Mouse (Mus musculus): ENCODE data around the gene Drosha. TPM values are rescaled to one million over a fixed set of nuclear protein-coding genes. Genes with fewer than 3 reads are reported as not detected.
"Not testable (repeated sequence)": the region's sequence is repeated elsewhere in the genome, so short reads cannot be mapped to it uniquely, and the experiment has no call there.

The Drosha gene
- polyA plus RNA-seq, 1 experiment from 2014 or later = 23.5 TPM

DNA sequence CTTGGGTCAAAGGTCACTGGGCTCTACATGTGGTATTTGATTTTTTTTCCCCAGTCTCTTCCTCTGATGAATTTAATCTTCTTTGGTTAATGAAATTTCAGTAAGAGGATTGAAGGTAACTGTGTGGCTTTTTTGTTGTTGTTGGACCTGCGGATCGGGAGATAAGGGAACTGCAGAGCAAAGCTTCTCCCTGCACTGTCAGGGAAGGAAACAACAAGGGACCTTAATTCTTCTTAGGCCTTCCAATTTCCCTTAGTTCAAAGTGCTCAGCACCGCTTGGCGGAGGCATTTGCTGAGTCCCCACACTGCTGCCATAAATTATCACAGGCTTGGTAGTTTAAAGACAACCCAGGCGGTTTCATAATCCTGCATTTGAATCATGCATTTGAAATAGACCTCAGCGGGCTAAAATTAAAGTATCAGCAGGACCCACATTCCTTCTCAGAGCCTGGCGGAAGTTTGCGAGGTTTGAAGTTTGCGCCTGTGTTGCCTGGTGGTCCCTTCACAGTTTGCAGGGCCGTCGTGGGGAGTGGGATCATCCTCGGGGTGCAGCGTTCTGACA is 28.6 kb upstream of the Drosha start:
- 38% methylated on average over 13 of the region's 13 CpGs for WGBS
- H3K9me3 ChIP-seq (ENCODE audit: control insufficient read depth, low read length) = no peaks in the 10 kb centered on the region
- H3K4me1 ChIP-seq (ENCODE audit: control insufficient read depth in 2 of 2, insufficient read depth in 2 of 2, low read length in 2 of 2) = peaks cover 2 to 5% of the 10 kb centered on the region in 2 experiments; a peak in 2 of 4 replicates
- H3K4me3 ChIP-seq (ENCODE audit: control insufficient read depth in 1 of 2, insufficient read depth in 1 of 2, low read depth in 1 of 2, low read length in 2 of 2) = no peak overlapping the region
- no peak for ATAC-seq (ENCODE audit: insufficient number of reproducible peaks, insufficient read depth, low FRiP score, low read depth)
- H3K27me3 ChIP-seq (ENCODE audit: control insufficient read depth, insufficient read depth, low read length) = no peaks in the 10 kb centered on the region
- no peak overlapping the region for H3K27ac ChIP-seq (replicated peaks in 1 of 2; ENCODE audit: control insufficient read depth in 1 of 2, insufficient read depth in 1 of 2, low read depth in 2 of 2, low read length in 2 of 2)
- no peaks in the 10 kb centered on the region for H3K36me3 ChIP-seq (ENCODE audit: control insufficient read depth, insufficient read depth, low read length)
- no peak overlapping the region for H3K4me2 ChIP-seq (ENCODE audit: low read length)
- no peak overlapping the region for H3K9ac ChIP-seq (ENCODE audit: low read length)

DNA sequence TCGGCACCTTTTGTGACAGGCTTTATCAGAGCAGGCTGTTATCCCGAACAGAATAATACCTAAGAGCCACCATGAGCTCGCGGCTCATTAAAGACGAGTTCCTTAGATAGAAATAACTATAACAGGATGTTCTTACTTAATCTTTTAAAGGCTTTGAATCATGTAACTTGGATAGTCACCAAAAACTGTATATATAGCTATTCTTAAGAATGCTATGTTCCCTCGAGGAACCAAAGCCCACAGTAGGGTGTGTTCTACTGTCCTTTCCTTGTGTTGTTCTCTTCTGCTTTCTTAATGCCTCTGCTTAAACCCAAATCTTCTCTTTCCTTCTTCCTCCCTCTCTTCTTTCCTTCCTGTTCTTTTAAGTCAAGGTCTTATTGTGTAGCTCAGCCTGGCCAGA is 26.6 kb upstream of the Drosha start:
- no peak for ATAC-seq (ENCODE audit: insufficient number of reproducible peaks, insufficient read depth, low FRiP score, low read depth)
- H3K9ac ChIP-seq (ENCODE audit: low read length) = no peak overlapping the region
- H3K27me3 ChIP-seq (ENCODE audit: control insufficient read depth, insufficient read depth, low read length) = no peaks in the 10 kb centered on the region
- H3K9me3 ChIP-seq (ENCODE audit: control insufficient read depth, low read length) = no peaks in the 10 kb centered on the region
- no peaks in the 10 kb centered on the region for H3K36me3 ChIP-seq (ENCODE audit: control insufficient read depth, insufficient read depth, low read length)
- H3K4me2 ChIP-seq (ENCODE audit: low read length) = no peak overlapping the region
- H3K27ac ChIP-seq (replicated peaks in 1 of 2; ENCODE audit: control insufficient read depth in 1 of 2, insufficient read depth in 1 of 2, low read depth in 2 of 2, low read length in 2 of 2) = no peak overlapping the region
- WGBS = 37% methylated on average over 6 of the region's 6 CpGs
- peaks cover 2 to 5% of the 10 kb centered on the region in 2 experiments; a peak in 2 of 4 replicates for H3K4me1 ChIP-seq (ENCODE audit: control insufficient read depth in 2 of 2, insufficient read depth in 2 of 2, low read length in 2 of 2)
- H3K4me3 ChIP-seq (ENCODE audit: control insufficient read depth in 1 of 2, insufficient read depth in 1 of 2, low read depth in 1 of 2, low read length in 2 of 2) = no peak overlapping the region

DNA sequence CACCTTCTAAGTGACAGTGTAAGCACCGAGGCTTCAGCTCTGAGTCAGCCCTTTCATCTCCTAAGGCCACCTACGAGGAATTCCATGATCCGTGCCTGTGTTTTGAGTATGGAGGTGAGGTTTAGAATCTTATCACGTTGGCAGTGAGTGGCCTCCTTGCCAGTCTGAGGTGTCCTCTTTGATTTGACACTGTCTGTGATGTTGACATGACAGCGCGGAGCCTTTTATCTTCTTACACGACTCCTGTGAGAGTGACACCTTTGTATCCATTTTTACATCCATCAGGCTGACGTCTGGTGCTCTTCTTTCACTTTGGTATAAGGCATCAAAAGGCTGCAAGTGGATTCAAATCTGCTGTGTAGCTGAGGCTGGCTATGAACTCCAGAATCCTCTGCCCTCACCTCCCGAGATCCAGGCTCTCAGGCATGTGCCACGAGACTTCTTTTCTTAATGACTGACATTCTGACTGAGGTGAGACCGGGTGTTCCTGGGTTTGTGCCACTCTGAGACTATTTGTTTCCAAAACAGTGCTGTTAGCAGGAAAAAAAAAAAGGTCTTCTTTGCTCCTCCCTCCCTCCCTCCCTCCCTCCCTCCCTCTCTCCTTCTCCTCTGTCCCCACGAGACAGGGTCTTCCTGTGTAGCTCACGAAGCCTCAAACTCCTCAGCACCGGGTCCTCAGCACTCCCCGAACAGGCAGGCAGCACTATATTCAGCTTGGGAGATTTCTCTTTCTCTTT is 24.0 kb upstream of the Drosha start:
- Histone ChIP-seq H3K4me1 (ENCODE audit: control insufficient read depth in 2 of 2, insufficient read depth in 2 of 2, low read length in 2 of 2) (peaks cover 2 to 5% of the 10 kb centered on the region in 2 experiments; a peak in 2 of 4 replicates), H3K27ac (replicated peaks in 1 of 2; ENCODE audit: control insufficient read depth in 1 of 2, insufficient read depth in 1 of 2, low read depth in 2 of 2, low read length in 2 of 2) (no peak overlapping the region), H3K27me3 (ENCODE audit: control insufficient read depth, insufficient read depth, low read length) (no peaks in the 10 kb centered on the region), H3K4me3 (ENCODE audit: control insufficient read depth in 1 of 2, insufficient read depth in 1 of 2, low read depth in 1 of 2, low read length in 2 of 2) (no peak overlapping the region), H3K4me2 (ENCODE audit: low read length) (peak overlapping the region; percentile 47), H3K36me3 (ENCODE audit: control insufficient read depth, insufficient read depth, low read length) (no peaks in the 10 kb centered on the region), H3K9me3 (ENCODE audit: control insufficient read depth, low read length) (no peaks in the 10 kb centered on the region), H3K9ac (ENCODE audit: low read length) (no peak overlapping the region)
- no peak for ATAC-seq (ENCODE audit: insufficient number of reproducible peaks, insufficient read depth, low FRiP score, low read depth)
- 21% methylated on average over 15 of the region's 15 CpGs for WGBS

DNA sequence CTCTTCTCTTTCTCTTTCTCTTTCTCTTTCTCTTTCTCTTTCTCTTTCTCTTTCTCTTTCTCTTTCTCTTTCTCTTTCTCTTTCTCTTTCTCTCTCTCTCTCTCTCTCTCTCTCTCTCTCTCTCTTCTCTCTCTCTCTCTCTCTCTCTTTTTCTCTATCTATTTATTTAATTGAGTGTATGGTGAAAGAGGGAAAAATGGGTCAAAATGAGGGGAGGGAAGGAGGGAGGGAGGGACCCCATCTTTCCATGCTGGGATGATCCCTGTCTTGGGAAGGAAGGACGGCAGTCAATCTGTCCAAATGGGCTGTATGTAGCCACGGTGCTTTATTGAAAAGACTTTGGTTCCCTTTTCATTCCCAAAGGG is 23.5 kb upstream of the Drosha start:
- not testable (repeated sequence) for H3K36me3 ChIP-seq (ENCODE audit: control insufficient read depth, insufficient read depth, low read length)

DNA sequence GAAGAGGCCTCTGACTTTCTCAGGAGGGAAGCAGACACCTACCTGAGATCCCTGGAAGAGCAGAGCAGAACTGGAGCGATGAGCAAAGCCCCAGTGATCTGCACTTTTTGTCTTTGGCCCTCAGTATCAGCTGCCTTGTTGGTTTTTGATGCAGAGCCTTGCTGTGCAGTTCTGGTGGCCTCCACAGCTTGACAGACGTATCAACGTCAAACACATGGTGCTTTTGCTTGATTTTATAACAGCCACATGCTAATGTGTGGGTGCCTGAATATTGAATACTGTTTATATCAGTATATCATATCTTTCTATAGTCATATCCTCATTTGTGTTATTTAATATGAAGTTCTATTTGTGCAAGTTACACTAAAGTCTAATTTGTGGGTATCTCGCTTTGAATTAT is 19.5 kb upstream of the Drosha start:
- H3K4me1 ChIP-seq (ENCODE audit: control insufficient read depth in 2 of 2, insufficient read depth in 2 of 2, low read length in 2 of 2) = peaks cover 2 to 5% of the 10 kb centered on the region in 2 experiments; a peak in 2 of 4 replicates
- H3K9ac ChIP-seq (ENCODE audit: low read length) = no peak overlapping the region
- no peak overlapping the region for H3K4me3 ChIP-seq (ENCODE audit: control insufficient read depth in 1 of 2, insufficient read depth in 1 of 2, low read depth in 1 of 2, low read length in 2 of 2)
- 84% methylated on average over 4 of the region's 4 CpGs for WGBS
- no peaks in the 10 kb centered on the region for H3K27me3 ChIP-seq (ENCODE audit: control insufficient read depth, insufficient read depth, low read length)
- peaks cover 32% of the 10 kb centered on the region for H3K36me3 ChIP-seq (ENCODE audit: control insufficient read depth, insufficient read depth, low read length)
- ATAC-seq (ENCODE audit: insufficient number of reproducible peaks, insufficient read depth, low FRiP score, low read depth) = no peak
- no peak overlapping the region for H3K27ac ChIP-seq (replicated peaks in 1 of 2; ENCODE audit: control insufficient read depth in 1 of 2, insufficient read depth in 1 of 2, low read depth in 2 of 2, low read length in 2 of 2)
- H3K9me3 ChIP-seq (ENCODE audit: control insufficient read depth, low read length) = no peaks in the 10 kb centered on the region
- H3K4me2 ChIP-seq (ENCODE audit: low read length) = no peak overlapping the region

More for the DNA sequence above, 23.5 kb upstream of the Drosha start:
- not testable (repeated sequence) for ATAC-seq (ENCODE audit: insufficient number of reproducible peaks, insufficient read depth, low FRiP score, low read depth); H3K9ac ChIP-seq (ENCODE audit: low read length); H3K27ac ChIP-seq (replicated peaks in 1 of 2; ENCODE audit: control insufficient read depth in 1 of 2, insufficient read depth in 1 of 2, low read depth in 2 of 2, low read length in 2 of 2); H3K4me2 ChIP-seq (ENCODE audit: low read length); H3K4me1 ChIP-seq (ENCODE audit: control insufficient read depth in 2 of 2, insufficient read depth in 2 of 2, low read length in 2 of 2); H3K27me3 ChIP-seq (ENCODE audit: control insufficient read depth, insufficient read depth, low read length); H3K9me3 ChIP-seq (ENCODE audit: control insufficient read depth, low read length); H3K4me3 ChIP-seq (ENCODE audit: control insufficient read depth in 1 of 2, insufficient read depth in 1 of 2, low read depth in 1 of 2, low read length in 2 of 2)
- WGBS = 81% methylated on average over 2 of the region's 2 CpGs

DNA sequence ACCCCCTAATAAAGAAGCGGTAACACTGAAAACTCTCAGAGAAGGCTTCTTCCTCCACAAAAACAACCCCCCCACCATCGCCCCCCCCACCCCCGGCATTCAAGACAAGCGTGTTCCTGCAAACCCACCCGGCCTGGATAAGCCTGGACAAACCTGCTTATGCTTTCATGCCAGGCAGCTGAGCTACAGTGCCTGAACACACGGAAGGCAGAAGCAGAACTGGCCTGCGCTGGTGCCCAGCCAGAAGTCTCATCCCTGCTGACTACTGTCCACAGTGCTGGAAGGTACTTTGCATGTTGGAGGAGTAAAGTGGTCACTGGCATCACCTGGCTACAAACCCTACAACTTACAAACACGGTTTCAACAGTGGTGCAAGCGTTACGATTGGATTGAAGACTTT is 17.5 kb upstream of the Drosha start:
- 94% methylated on average over 10 of the region's 10 CpGs for WGBS
- Histone ChIP-seq H3K36me3 (ENCODE audit: control insufficient read depth, insufficient read depth, low read length) (peaks cover 52% of the 10 kb centered on the region), H3K9ac (ENCODE audit: low read length) (no peak overlapping the region), H3K9me3 (ENCODE audit: control insufficient read depth, low read length) (no peaks in the 10 kb centered on the region), H3K27ac (replicated peaks in 1 of 2; ENCODE audit: control insufficient read depth in 1 of 2, insufficient read depth in 1 of 2, low read depth in 2 of 2, low read length in 2 of 2) (no peak overlapping the region), H3K27me3 (ENCODE audit: control insufficient read depth, insufficient read depth, low read length) (no peaks in the 10 kb centered on the region), H3K4me2 (ENCODE audit: low read length) (no peak overlapping the region), H3K4me1 (ENCODE audit: control insufficient read depth in 2 of 2, insufficient read depth in 2 of 2, low read length in 2 of 2) (no peaks in the 10 kb centered on the region), H3K4me3 (ENCODE audit: control insufficient read depth in 1 of 2, insufficient read depth in 1 of 2, low read depth in 1 of 2, low read length in 2 of 2) (no peak overlapping the region)
- no peak for ATAC-seq (ENCODE audit: insufficient number of reproducible peaks, insufficient read depth, low FRiP score, low read depth)

DNA sequence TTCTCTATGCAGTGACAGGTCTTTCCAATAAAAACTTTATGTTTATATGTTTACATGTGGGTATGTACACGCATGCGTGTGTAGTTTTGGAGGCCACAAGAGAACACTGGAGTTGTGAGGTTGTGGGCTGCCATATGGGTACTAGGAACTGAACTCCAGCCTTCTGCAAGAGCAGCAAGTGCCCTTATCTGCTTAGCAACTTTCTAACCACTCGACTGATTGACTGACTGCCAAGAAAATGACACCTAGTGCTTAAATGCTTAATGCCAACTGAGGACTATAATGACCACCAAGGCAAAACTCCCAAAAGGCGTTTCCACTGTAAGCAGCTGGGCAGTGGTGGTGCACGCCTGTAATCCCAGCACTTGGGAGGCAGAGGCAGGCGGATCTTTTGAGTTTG is 15.3 kb upstream of the Drosha start:
- Histone ChIP-seq H3K4me1 (ENCODE audit: control insufficient read depth in 2 of 2, insufficient read depth in 2 of 2, low read length in 2 of 2) (no peaks in the 10 kb centered on the region), H3K9me3 (ENCODE audit: control insufficient read depth, low read length) (no peaks in the 10 kb centered on the region), H3K4me2 (ENCODE audit: low read length) (no peak overlapping the region), H3K27me3 (ENCODE audit: control insufficient read depth, insufficient read depth, low read length) (no peaks in the 10 kb centered on the region), H3K36me3 (ENCODE audit: control insufficient read depth, insufficient read depth, low read length) (peaks cover 74% of the 10 kb centered on the region), H3K27ac (replicated peaks in 1 of 2; ENCODE audit: control insufficient read depth in 1 of 2, insufficient read depth in 1 of 2, low read depth in 2 of 2, low read length in 2 of 2) (no peak overlapping the region), H3K4me3 (ENCODE audit: control insufficient read depth in 1 of 2, insufficient read depth in 1 of 2, low read depth in 1 of 2, low read length in 2 of 2) (no peak overlapping the region), H3K9ac (ENCODE audit: low read length) (no peak overlapping the region)
- no peak for ATAC-seq (ENCODE audit: insufficient number of reproducible peaks, insufficient read depth, low FRiP score, low read depth)
- WGBS = 71% methylated on average over 6 of the region's 6 CpGs

DNA sequence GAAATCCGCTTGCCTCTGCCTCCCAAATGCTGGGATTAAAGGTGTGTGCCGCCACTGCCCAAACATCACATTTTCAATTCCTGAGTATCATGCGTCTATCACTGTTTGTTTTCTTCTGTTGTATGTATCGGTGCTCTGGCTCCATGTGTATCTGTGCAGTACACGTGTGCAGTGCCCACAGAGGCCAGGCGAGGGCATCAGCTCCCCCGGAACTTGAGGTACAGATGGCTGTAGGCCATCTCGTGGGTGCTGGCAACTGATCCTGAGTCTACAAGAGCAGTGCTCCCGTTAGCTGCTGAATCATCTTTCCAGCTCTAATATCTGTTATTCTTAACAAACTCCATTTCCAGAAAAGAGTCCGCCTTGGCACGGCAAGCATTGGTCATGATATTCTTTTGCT is 12.0 kb upstream of the Drosha start:
- H3K27me3 ChIP-seq (ENCODE audit: control insufficient read depth, insufficient read depth, low read length) = no peaks in the 10 kb centered on the region
- H3K4me1 ChIP-seq (ENCODE audit: control insufficient read depth in 2 of 2, insufficient read depth in 2 of 2, low read length in 2 of 2) = no peaks in the 10 kb centered on the region
- H3K9me3 ChIP-seq (ENCODE audit: control insufficient read depth, low read length) = no peaks in the 10 kb centered on the region
- H3K27ac ChIP-seq (replicated peaks in 1 of 2; ENCODE audit: control insufficient read depth in 1 of 2, insufficient read depth in 1 of 2, low read depth in 2 of 2, low read length in 2 of 2) = no peak overlapping the region
- 96% methylated on average over 11 of the region's 11 CpGs for WGBS
- H3K36me3 ChIP-seq (ENCODE audit: control insufficient read depth, insufficient read depth, low read length) = peaks cover 94% of the 10 kb centered on the region
- H3K4me2 ChIP-seq (ENCODE audit: low read length) = no peak overlapping the region
- H3K9ac ChIP-seq (ENCODE audit: low read length) = no peak overlapping the region
- no peak overlapping the region for H3K4me3 ChIP-seq (ENCODE audit: control insufficient read depth in 1 of 2, insufficient read depth in 1 of 2, low read depth in 1 of 2, low read length in 2 of 2)
- no peak for ATAC-seq (ENCODE audit: insufficient number of reproducible peaks, insufficient read depth, low FRiP score, low read depth)
